Mouse (Mus musculus) hematopoietic stem cell, adult 5-6 weeks (primary cell): ENCODE data around the gene Ush1g. TPM values are rescaled to one million over a fixed set of nuclear protein-coding genes. Genes with fewer than 3 reads are reported as not detected.
A peak's percentile ranks its signal among the peaks of the same experiment; 100 is the strongest.

ENCODE experiments used
- ATAC-seq, 2 experiments: fragments of 125-278 bp in 1 of 2; replicated peaks in 1 of 2; 2 replicates each; pipeline ENCODE4 v1.8.0; 2016 to 2017; ENCODE audit warnings: inconsistent platforms in 2 of 2, mild to moderate bottlenecking in 2 of 2, moderate number of reproducible peaks in 2 of 2, low read depth in 1 of 2, moderate TSS enrichment in 1 of 2; ENCODE audit not compliant: low FRiP score in 2 of 2, poor library complexity in 2 of 2, severe bottlenecking in 2 of 2, insufficient read depth in 1 of 2, low TSS enrichment in 1 of 2
- total RNA-seq: library from RNA; stranded (forward); fragments of 172-1452, 232-1000 nt; gene quantifications from 2 replicates; pipeline ENCODE4 v1.2.3, GENCODE M21; 2017

Ush1g gene
- total RNA-seq, 1 experiment from 2014 or later, result not detected

GRCm38 (mm10) chr11:115298160-115298559, 23.7 kb downstream of the Ush1g start:
- ATAC-seq, result no peak

- ATAC-seq, result peak; percentile 76 to 83
Observed at GRCm38 (mm10) chr11:115297214-115297826, 24.5 kb downstream of the Ush1g start, which contains the start of gene Fads6. TSS of gene Fads6 (minus strand) at chr11:115297663.

GRCm38 (mm10) chr11:115296471-115297210, 25.2 kb downstream of the Ush1g start:
- no peak for ATAC-seq

- ATAC-seq, result no peak
Observed at GRCm38 (mm10) chr11:115295939-115296338, 25.9 kb downstream of the Ush1g start.

- ATAC-seq, result no peak
Observed at GRCm38 (mm10) chr11:115292631-115293375, 29.0 kb downstream of the Ush1g start.

- ATAC-seq, result no peak
Observed at GRCm38 (mm10) chr11:115291503-115291902, 30.3 kb downstream of the Ush1g start.

GRCm38 (mm10) chr11:115290919-115291318, 30.9 kb downstream of the Ush1g start:
- no peak for ATAC-seq

GRCm38 (mm10) chr11:115290314-115290713, 31.5 kb downstream of the Ush1g start:
- ATAC-seq, result no peak

GRCm38 (mm10) chr11:115289885-115290284, 32.0 kb downstream of the Ush1g start:
- ATAC-seq, result no peak

GRCm38 (mm10) chr11:115288305-115288704, 33.5 kb downstream of the Ush1g start:
- no peak for ATAC-seq

- ATAC-seq, result no peak
Observed at GRCm38 (mm10) chr11:115287386-115287785, 34.5 kb downstream of the Ush1g start.

- ATAC-seq, result no peak
Observed at GRCm38 (mm10) chr11:115286201-115286993, 35.4 kb downstream of the Ush1g start.

GRCm38 (mm10) chr11:115285282-115285681, 36.6 kb downstream of the Ush1g start:
- peak; percentile 70 to 74 for ATAC-seq

GRCm38 (mm10) chr11:115283891-115284620, 37.8 kb downstream of the Ush1g start:
- ATAC-seq, result no peak

- ATAC-seq, result no peak
Observed at GRCm38 (mm10) chr11:115283486-115283765, 38.4 kb downstream of the Ush1g start.

- no peak for ATAC-seq
Observed at GRCm38 (mm10) chr11:115282723-115283485, 38.9 kb downstream of the Ush1g start.
